Mouse (Mus musculus) heart, embryonic 10.5 days (tissue): ENCODE data around the gene Gm12166. TPM values are rescaled to one million over a fixed set of nuclear protein-coding genes. Genes with fewer than 3 reads are reported as not detected.

ENCODE experiments used
- DNase-seq: peaks from one replicate; pipeline ENCODE4 v3.0.0-alpha.2; 2017; ENCODE audit warnings: low spot score
- H3K27ac ChIP-seq: fragments of 300-500 bp; sonication (generic); 2 replicates; pipeline ENCODE4 v1.5.1; 2016; ENCODE audit warnings: mild to moderate bottlenecking
- H3K27me3 ChIP-seq: fragments of 300-500 bp; sonication (generic); 2 replicates; pipeline ENCODE4 v1.6.1; 2016; ENCODE audit warnings: mild to moderate bottlenecking; ENCODE audit not compliant: poor library complexity, insufficient read depth, severe bottlenecking
- H3K36me3 ChIP-seq: fragments of 300-500 bp; sonication (generic); 2 replicates; pipeline ENCODE4 v1.6.1; 2016; ENCODE audit warnings: mild to moderate bottlenecking, moderate library complexity
- H3K4me1 ChIP-seq: fragments of 300-500 bp; sonication (generic); 2 replicates; pipeline ENCODE4 v1.6.1; 2016; ENCODE audit warnings: mild to moderate bottlenecking
- H3K4me3 ChIP-seq: fragments of 300-500 bp; sonication (generic); 2 replicates; pipeline ENCODE4 v1.5.1; 2016; ENCODE audit warnings: mild to moderate bottlenecking, moderate library complexity
- H3K9me3 ChIP-seq: fragments of 300-500 bp; sonication (generic); 2 replicates; pipeline ENCODE4 v1.6.1; 2016; ENCODE audit warnings: mild to moderate bottlenecking, moderate library complexity
- WGBS: fragments of 180-500 bp; shearing (Covaris S2); methylation state at CpG from one replicate; pipeline ENCODE4 v1.1.7; 2016; 5-methylcytosine and 5-hydroxymethylcytosine counted together
- polyA plus RNA-seq: library from polyadenylated mRNA; unstranded; fragments of >200 nt; fragmentation: Nextera tagmentation; extraction: Ambion mirVana; gene quantifications from 2 replicates; pipeline ENCODE4 v1.2.1, GENCODE M21; 2016

Gm12166 gene
- polyA plus RNA-seq, 1 experiment from 2014 or later = 4.5 TPM

- 41% methylated on average over 11 of the region's 11 CpGs for WGBS
- no peak for DNase-seq
- H3K9me3 ChIP-seq = no peaks in the 10 kb centered on the region
- H3K36me3 ChIP-seq = peaks cover 34% of the 10 kb centered on the region
- no peak overlapping the region for H3K4me3 ChIP-seq
- no peaks in the 10 kb centered on the region for H3K27me3 ChIP-seq
- peaks cover 60% of the 10 kb centered on the region for H3K4me1 ChIP-seq
- peak overlapping the region; percentile 78; the same call in 1 of the 2 replicates for H3K27ac ChIP-seq
Measured at GRCm38 (mm10) chr11:46083835-46084444, 31.8 kb upstream of the Gm12166 start.

- DNase-seq = no peak
- Histone ChIP-seq H3K9me3 (no peaks in the 10 kb centered on the region), H3K4me1 (peaks cover 54% of the 10 kb centered on the region), H3K4me3 (no peak overlapping the region), H3K36me3 (peaks cover 40% of the 10 kb centered on the region), H3K27me3 (no peaks in the 10 kb centered on the region), H3K27ac (no peak overlapping the region)
- 45% methylated on average over 3 of the region's 3 CpGs for WGBS
Measured at GRCm38 (mm10) chr11:46083405-46083804, 31.3 kb upstream of the Gm12166 start.

DNA sequence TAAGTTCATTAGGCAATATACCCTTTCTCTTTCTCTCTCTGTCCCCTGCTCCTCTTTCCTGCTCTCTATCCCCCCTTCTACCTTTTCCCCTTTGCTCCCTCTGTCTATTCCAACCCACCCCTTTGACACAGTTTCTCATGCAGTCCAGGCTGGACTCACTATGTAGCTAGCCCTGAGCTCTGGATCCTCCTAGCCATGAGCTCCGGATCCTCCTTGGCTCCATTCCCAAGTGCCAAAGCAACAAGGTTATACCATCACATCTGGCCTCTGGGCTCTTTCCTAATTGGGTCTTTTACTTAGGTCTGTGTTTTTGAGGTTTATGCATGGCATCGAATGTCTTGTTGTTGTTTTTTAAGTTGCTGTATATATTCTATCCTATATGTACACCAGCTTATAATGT, 29.0 kb upstream of the Gm12166 start:
- Histone ChIP-seq H3K27me3 (no peaks in the 10 kb centered on the region), H3K4me3 (no peak overlapping the region), H3K9me3 (no peaks in the 10 kb centered on the region), H3K4me1 (peaks cover 33% of the 10 kb centered on the region), H3K36me3 (peaks cover 62% of the 10 kb centered on the region), H3K27ac (no peak overlapping the region)
- 90% methylated on average over 2 of the region's 2 CpGs for WGBS
- no peak for DNase-seq

DNA sequence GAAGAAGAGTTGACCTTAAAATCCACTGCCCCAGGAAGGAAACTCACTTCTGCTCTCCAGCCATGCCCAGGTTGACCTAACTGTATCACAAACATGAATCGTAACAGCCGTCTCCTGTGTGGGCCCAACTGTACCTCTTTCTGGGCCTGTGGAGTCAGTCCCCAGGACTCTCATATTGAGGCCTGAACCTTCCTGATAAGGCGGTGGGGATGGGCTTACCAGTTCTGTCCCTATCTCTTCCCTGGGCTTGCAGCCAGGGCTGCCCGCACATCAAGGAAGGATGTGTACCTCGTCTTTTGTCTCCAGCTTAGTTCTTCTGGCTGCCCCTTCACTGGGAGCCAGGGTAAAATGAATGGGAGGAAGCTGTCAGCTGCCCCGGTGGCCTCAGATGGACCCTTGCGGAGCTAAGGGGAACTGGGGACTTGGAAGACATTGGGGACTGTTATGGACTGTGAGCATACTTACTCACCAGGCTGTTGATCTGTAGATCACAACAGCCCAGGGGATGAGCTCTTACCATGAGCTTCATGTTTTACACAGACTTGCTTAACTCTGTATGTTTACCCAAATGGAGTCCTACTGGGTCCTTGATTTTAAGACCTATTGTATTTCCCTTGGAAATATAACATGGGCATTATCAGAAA, 25.7 kb upstream of the Gm12166 start:
- H3K4me1 ChIP-seq = peaks cover 15% of the 10 kb centered on the region
- H3K36me3 ChIP-seq = peaks cover 64% of the 10 kb centered on the region
- no peaks in the 10 kb centered on the region for H3K27me3 ChIP-seq
- peak; percentile 93 for DNase-seq
- no peaks in the 10 kb centered on the region for H3K9me3 ChIP-seq
- WGBS = 56% methylated on average over 7 of the region's 7 CpGs
- H3K4me3 ChIP-seq = no peak overlapping the region
- peak overlapping the region; percentile 63; the same call in 1 of the 2 replicates for H3K27ac ChIP-seq

DNA sequence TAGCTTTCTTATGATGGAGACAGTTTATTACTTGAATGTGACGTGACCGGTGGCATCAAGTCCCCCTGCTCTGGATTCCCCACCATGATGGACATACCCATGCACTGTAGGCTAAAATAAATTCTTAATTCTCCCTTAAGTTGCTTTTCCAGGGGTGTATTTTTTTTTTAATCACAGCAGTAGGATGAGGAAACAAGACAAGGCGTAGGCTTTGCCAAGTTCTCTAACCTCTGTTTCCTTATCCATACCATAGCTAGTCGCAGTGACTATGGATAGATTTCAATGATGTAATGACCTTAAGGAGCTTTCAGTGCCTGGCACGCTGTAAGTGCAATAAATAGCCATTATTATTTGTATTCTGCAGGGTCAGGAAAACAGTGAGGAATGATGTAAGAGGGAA, 25.2 kb upstream of the Gm12166 start:
- Histone ChIP-seq H3K4me3 (no peak overlapping the region), H3K27ac (peak overlapping the region; percentile 36; the same call in 1 of the 2 replicates), H3K4me1 (peaks cover 18% of the 10 kb centered on the region), H3K27me3 (no peaks in the 10 kb centered on the region), H3K9me3 (no peaks in the 10 kb centered on the region), H3K36me3 (peaks cover 65% of the 10 kb centered on the region)
- 85% methylated on average over 5 of the region's 5 CpGs for WGBS
- no peak for DNase-seq

GRCm38 (mm10) chr11:46076442-46077158, 24.5 kb upstream of the Gm12166 start:
- no peak for DNase-seq
- Histone ChIP-seq H3K9me3 (no peaks in the 10 kb centered on the region), H3K36me3 (peaks cover 67% of the 10 kb centered on the region), H3K4me3 (no peak overlapping the region), H3K27ac (peak overlapping the region; percentile 36; the same call in 1 of the 2 replicates), H3K4me1 (peaks cover 25% of the 10 kb centered on the region), H3K27me3 (no peaks in the 10 kb centered on the region)
- 94% methylated on average over 11 of the region's 11 CpGs for WGBS

- Histone ChIP-seq H3K4me3 (no peak overlapping the region), H3K4me1 (peaks cover 34% of the 10 kb centered on the region), H3K27ac (no peak overlapping the region), H3K27me3 (no peaks in the 10 kb centered on the region), H3K9me3 (no peaks in the 10 kb centered on the region), H3K36me3 (peaks cover 78% of the 10 kb centered on the region)
- WGBS = 69% methylated on average over 3 of the region's 3 CpGs
- no peak for DNase-seq
Measured at GRCm38 (mm10) chr11:46075507-46075906, 23.4 kb upstream of the Gm12166 start.

DNA sequence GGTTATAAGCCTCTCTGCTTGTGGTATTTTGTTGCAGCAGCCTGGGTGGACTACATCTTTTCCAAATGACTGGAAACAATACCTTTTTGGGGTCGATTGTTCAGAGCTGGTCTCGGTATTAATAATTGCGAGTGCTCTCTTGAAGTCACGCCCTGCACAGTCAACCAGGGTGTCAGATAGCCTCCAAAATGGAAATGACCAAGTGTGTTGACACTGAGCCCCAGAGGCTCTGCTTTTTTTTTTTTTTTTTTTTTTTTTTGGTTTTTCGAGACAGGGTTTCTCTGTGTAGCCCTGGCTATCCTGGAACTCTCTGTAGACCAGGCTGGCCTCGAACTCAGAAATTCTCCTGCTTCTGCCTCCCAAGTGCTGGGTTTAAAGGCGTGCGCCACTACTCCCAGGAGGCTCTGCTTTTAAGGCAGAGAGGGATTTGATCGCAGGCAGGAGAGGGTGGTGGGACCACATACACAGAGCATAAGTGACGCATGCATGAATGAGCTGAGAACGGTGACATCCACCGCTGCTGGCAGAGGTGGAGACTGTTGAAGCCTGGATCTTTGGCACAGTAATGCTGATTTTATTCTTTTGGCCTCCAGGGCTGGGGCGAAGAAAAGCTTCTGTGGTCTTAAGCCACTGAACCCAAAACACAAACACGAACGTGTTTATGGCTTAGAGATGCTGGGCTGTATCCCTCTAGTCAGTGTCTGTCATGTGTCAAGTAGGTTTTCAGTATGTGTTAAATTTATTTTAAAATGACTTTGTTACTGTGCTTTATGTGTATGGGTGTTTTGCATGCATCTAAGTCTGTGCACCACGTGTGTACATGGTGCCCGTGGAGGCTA, 21.9 kb upstream of the Gm12166 start:
- Histone ChIP-seq H3K36me3 (peaks cover 68% of the 10 kb centered on the region), H3K4me3 (no peak overlapping the region), H3K9me3 (no peaks in the 10 kb centered on the region), H3K27ac (peak overlapping the region; percentile 76; the same call in 1 of the 2 replicates), H3K27me3 (no peaks in the 10 kb centered on the region), H3K4me1 (peaks cover 48% of the 10 kb centered on the region)
- DNase-seq = no peak
- WGBS = 89% methylated on average over 17 of the region's 17 CpGs

DNA sequence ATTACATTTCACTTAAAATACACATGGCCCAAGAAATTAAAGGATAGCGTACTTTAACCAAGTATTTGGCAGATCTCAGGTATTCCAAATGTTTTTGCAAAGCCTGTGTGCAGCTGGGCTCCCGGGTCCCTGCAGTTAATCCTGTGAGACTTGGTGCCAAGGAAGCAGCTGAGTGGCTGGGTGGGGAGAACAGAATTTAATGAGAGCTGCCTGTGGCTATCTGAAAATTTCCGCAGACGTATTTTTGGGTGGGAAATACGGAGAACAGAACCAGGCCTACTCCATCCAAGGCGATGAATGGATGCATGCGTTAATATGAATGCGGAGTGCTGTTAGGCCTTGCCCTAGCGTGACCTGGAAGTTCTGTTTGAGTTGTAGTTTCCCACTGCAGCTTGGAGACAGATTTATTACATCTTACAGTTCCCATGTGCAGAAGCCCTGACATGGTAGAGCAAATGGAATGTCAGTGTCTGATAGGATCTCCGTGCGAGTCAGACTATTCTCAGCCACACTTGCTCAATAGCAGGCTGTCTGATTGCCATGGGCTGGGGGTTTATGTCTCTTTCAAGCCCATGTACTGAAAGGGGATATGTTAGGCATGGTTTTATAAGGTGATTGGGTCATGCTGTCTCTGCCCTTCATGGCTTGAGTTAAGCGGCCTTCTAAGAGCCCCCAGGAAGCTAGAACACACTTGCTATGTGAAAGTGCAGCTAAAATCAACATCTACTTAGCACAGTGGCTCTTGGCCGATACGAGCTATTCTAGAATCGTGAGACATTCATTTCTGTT, 21.1 kb upstream of the Gm12166 start:
- no peak overlapping the region for H3K4me3 ChIP-seq
- peaks cover 55% of the 10 kb centered on the region for H3K4me1 ChIP-seq
- H3K27ac ChIP-seq = peak overlapping the region; percentile 76
- H3K36me3 ChIP-seq = peaks cover 63% of the 10 kb centered on the region
- DNase-seq = no peak
- H3K27me3 ChIP-seq = no peaks in the 10 kb centered on the region
- H3K9me3 ChIP-seq = no peaks in the 10 kb centered on the region
- 74% methylated on average over 15 of the region's 15 CpGs for WGBS

DNA sequence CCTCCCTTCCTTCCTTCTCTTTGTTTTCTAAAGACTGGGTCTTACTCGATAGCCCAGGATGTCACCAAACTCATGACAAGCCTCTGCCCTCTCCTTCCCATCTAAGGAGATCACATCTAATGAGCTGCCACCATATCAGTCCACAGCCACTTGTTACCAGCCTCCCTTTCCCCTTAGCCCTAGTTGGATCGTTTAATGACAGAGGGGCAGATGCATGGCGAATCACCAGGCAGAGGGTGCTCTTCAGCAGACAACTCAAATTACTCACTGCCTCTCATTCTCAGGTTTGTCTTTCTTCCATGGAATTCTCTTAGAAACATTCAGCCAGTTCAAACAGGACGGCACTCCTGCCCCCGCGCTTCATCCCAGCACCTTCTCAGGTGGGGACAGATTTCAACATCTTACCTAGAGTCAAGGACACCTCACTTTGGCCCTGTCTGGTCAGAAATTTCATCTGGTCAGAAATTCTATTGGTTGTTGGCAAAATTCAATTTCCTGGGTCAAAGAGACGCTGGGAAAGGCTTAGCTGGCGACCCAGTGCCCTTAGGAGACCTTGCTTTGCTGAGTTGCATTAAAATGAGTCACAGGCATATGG, 20.4 kb upstream of the Gm12166 start:
- Histone ChIP-seq H3K36me3 (peaks cover 57% of the 10 kb centered on the region), H3K27ac (peak overlapping the region; percentile 76), H3K4me3 (no peak overlapping the region), H3K9me3 (no peaks in the 10 kb centered on the region), H3K27me3 (no peaks in the 10 kb centered on the region), H3K4me1 (peaks cover 55% of the 10 kb centered on the region)
- no peak for DNase-seq
- WGBS = 68% methylated on average over 8 of the region's 8 CpGs

- H3K4me3 ChIP-seq = no peak overlapping the region
- no peaks in the 10 kb centered on the region for H3K27me3 ChIP-seq
- DNase-seq = no peak
- 69% methylated on average over 8 of the region's 8 CpGs for WGBS
- H3K36me3 ChIP-seq = peaks cover 56% of the 10 kb centered on the region
- peak overlapping the region; percentile 43 for H3K27ac ChIP-seq
- no peaks in the 10 kb centered on the region for H3K9me3 ChIP-seq
- H3K4me1 ChIP-seq = peaks cover 66% of the 10 kb centered on the region
Measured at GRCm38 (mm10) chr11:46070789-46071188, 18.7 kb upstream of the Gm12166 start.

GRCm38 (mm10) chr11:46070161-46070560, 18.0 kb upstream of the Gm12166 start:
- Histone ChIP-seq H3K27ac (peak overlapping the region; percentile 91), H3K4me3 (no peak overlapping the region), H3K4me1 (peaks cover 69% of the 10 kb centered on the region), H3K36me3 (peaks cover 57% of the 10 kb centered on the region; the same call in 1 of the 2 replicates), H3K27me3 (no peaks in the 10 kb centered on the region), H3K9me3 (no peaks in the 10 kb centered on the region)
- no peak for DNase-seq
- 84% methylated on average over 4 of the region's 4 CpGs for WGBS
